Mouse (Mus musculus): Measurements from ENCODE around the gene Lyrm9.

GRCm38 (mm10) chr11:78839491-78839890 is 13.1 kb downstream of the Lyrm9 start:
- TF ChIP-seq POLR2A (IDR thresholded peaks at IDR 0.05; ENCODE audit: control insufficient read depth in 1 of 2, insufficient read depth in 1 of 2, low read depth in 1 of 2, low read length in 2 of 2, poor library complexity in 1 of 2) (no peak; a peak in 1 of 4 replicates), CTCF (IDR thresholded peaks at IDR 0.05 in 2 of 3, conservative IDR thresholded peaks at IDR 0.05 in 1 of 3; ENCODE audit: control insufficient read depth in 1 of 3, insufficient read depth in 1 of 3, low read depth in 2 of 3, low read length in 3 of 3, poor library complexity in 1 of 3, severe bottlenecking in 1 of 3) (no peak), E2F4 (IDR thresholded peaks at IDR 0.05; ENCODE audit: borderline replicate concordance, low read depth, low read length) (no peak), USF1 (IDR thresholded peaks at IDR 0.05; ENCODE audit: low read depth, low read length) (0 out of 2 replicates have a peak, but pooled peaks have one; percentile 49), EP300 (IDR thresholded peaks at IDR 0.05; ENCODE audit: low read depth in 1 of 2, low read length in 2 of 2) (peak in 1 of 2 experiments; percentile 52; a peak in 1 of 4 replicates), RCOR1 (IDR thresholded peaks at IDR 0.05; ENCODE audit: low read depth, low read length) (no peak), MAFK (IDR thresholded peaks at IDR 0.05; ENCODE audit: borderline replicate concordance, low read depth, low read length) (no peak), ZMIZ1 (IDR thresholded peaks at IDR 0.05; ENCODE audit: low read depth, low read length) (no peak), ETS1 (IDR thresholded peaks at IDR 0.05; ENCODE audit: low read depth, low read length) (0 out of 2 replicates have a peak, but pooled peaks have one; percentile 7), TAL1 (IDR thresholded peaks at IDR 0.05; ENCODE audit: low read length) (no peak; the same call in none of the 2 replicates), GATA1 (IDR thresholded peaks at IDR 0.05; ENCODE audit: low read depth, low read length) (peak; percentile 70)
